Mouse (Mus musculus): ENCODE measurements around the gene Mcm3ap.

GRCm38 (mm10) chr10:76461255-76461654, 7.5 kb upstream of the Mcm3ap start:
- TF ChIP-seq POLR2A (IDR thresholded peaks at IDR 0.05; ENCODE audit: extremely low read depth, insufficient read depth, low read length): no peak
- no peak for TF ChIP-seq CTCF (IDR thresholded peaks at IDR 0.05; ENCODE audit: extremely low read depth, insufficient read depth, low read length)

Measured in cortical plate, adult 2 months (tissue).